Mouse (Mus musculus): ENCODE measurements around the gene Tapbp.

Gene Tapbp

DNA sequence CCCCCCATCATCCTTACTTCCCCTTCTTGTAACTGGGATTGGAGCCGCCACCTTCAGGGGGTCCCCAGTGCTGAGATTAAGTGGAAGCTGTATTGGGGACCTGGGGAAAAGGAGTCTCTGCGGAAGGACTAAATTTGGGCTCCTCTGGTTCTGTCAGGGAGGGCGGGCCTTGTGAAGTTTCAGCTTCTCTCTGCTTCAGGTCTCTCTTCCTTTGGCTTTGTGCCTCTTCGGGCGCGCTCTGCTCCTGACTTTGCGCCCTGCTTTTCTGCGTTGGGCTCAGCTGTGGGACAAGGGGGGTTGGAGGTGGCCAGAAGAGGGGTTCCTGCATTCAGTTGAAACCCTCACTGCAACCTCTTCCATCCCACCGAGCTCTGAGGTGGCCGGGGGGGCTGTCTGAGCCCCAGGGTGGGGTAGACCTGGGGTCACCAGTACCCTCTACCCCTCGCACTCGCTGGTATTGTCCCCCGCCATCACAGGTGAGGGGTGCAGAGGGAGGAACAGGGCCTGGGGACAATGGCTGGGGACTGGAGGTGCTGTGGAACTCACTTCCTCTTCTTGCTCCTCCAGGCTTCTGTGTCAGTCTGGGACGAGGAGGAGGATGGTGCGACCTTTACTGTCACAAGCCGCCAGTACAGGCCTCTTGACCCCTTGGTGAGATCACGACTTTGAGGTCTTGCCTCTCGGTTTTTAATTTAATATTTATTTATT, 15.6 kb downstream of the Tapbp start:
- no peak for TF ChIP-seq POU5F1 (IDR thresholded peaks at IDR 0.05; ENCODE audit: borderline replicate concordance, low read length)
- no peak for TF ChIP-seq CTCF (conservative IDR thresholded peaks at IDR 0.05; ENCODE audit: low read length)
- no peak for TF ChIP-seq NANOG (IDR thresholded peaks at IDR 0.05; ENCODE audit: borderline replicate concordance, low read length)
- Histone ChIP-seq H3K9me3 (ENCODE audit: low read length) (no peaks in the 10 kb centered on the region), H3K36me3 (ENCODE audit: insufficient read depth, low read length) (peaks cover 68% of the 10 kb centered on the region), H3K4me1 (replicated peaks; ENCODE audit: low read depth, low read length) (peaks cover 71% of the 10 kb centered on the region), H3K27me3 (ENCODE audit: insufficient read depth, low read length) (no peaks in the 10 kb centered on the region), H3K4me3 (replicated peaks; ENCODE audit: low read length) (peak overlapping the region; percentile 97)

DNA sequence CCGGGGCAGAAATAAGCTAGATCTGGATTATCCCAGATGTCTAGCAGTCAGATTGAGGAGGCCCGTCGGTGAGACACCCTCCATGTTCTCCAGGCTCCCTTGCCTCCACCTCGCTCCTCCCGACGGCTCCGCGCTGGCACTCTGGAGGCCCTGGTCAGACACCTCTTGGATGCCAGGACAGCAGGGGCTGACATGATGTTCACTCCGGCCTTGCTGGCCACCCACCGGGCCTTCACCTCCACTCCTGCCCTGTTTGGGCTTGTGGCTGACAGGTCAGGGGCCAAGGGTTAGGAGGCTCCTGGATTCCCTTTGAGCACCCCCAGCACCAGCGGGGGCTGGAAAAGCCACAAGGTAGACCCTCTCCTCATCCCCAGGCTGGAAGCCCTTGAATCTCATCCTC, 16.2 kb downstream of the Tapbp start:
- Histone ChIP-seq H3K27me3 (ENCODE audit: insufficient read depth, low read length) (no peaks in the 10 kb centered on the region), H3K36me3 (ENCODE audit: insufficient read depth, low read length) (peaks cover 66% of the 10 kb centered on the region), H3K9me3 (ENCODE audit: low read length) (no peaks in the 10 kb centered on the region), H3K4me1 (replicated peaks; ENCODE audit: low read depth, low read length) (peaks cover 72% of the 10 kb centered on the region), H3K4me3 (replicated peaks; ENCODE audit: low read length) (peak overlapping the region; percentile 97; the same call in 1 of the 2 replicates)
- TF ChIP-seq POU5F1 (IDR thresholded peaks at IDR 0.05; ENCODE audit: borderline replicate concordance, low read length): no peak
- no peak for TF ChIP-seq CTCF (conservative IDR thresholded peaks at IDR 0.05; ENCODE audit: low read length)
- no peak for TF ChIP-seq NANOG (IDR thresholded peaks at IDR 0.05; ENCODE audit: borderline replicate concordance, low read length)

- Histone ChIP-seq H3K9me3 (ENCODE audit: low read length) (no peaks in the 10 kb centered on the region), H3K27me3 (ENCODE audit: insufficient read depth, low read length) (no peaks in the 10 kb centered on the region), H3K36me3 (ENCODE audit: insufficient read depth, low read length) (peaks cover 66% of the 10 kb centered on the region), H3K4me3 (replicated peaks; ENCODE audit: low read length) (peak overlapping the region; percentile 97), H3K4me1 (replicated peaks; ENCODE audit: low read depth, low read length) (peaks cover 77% of the 10 kb centered on the region)
- no peak for TF ChIP-seq CTCF (conservative IDR thresholded peaks at IDR 0.05; ENCODE audit: low read length)
- TF ChIP-seq NANOG (IDR thresholded peaks at IDR 0.05; ENCODE audit: borderline replicate concordance, low read length): no peak
- no peak for TF ChIP-seq POU5F1 (IDR thresholded peaks at IDR 0.05; ENCODE audit: borderline replicate concordance, low read length)
Observed at GRCm38 (mm10) chr17:33932448-33932847, 16.7 kb downstream of the Tapbp start.

DNA sequence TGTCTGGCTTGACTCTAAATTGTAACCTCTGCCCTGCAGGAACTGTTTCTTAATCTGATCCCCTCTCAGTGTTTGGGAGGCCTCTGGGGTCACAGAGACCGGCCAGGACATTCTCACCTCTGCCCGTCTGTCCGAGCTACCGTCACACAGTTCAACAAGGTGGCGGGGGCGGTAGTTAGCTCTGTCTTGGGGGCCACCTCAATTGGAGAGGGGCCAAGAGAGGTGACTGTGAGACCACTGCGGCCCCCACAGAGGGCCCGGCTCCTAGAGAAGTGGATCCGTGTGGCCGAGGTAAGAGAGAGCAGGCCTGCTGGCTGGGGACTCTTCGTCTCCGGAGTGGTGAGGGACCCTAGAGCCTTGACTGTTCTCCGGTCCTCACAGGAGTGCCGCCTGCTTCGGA, 17.3 kb downstream of the Tapbp start:
- H3K9me3 ChIP-seq (ENCODE audit: low read length): no peaks in the 10 kb centered on the region
- H3K27me3 ChIP-seq (ENCODE audit: insufficient read depth, low read length): no peaks in the 10 kb centered on the region
- peaks cover 65% of the 10 kb centered on the region for H3K36me3 ChIP-seq (ENCODE audit: insufficient read depth, low read length)
- peaks cover 77% of the 10 kb centered on the region for H3K4me1 ChIP-seq (replicated peaks; ENCODE audit: low read depth, low read length)
- TF ChIP-seq NANOG (IDR thresholded peaks at IDR 0.05; ENCODE audit: borderline replicate concordance, low read length) (no peak), CTCF (conservative IDR thresholded peaks at IDR 0.05; ENCODE audit: low read length) (no peak), POU5F1 (IDR thresholded peaks at IDR 0.05; ENCODE audit: borderline replicate concordance, low read length) (no peak)
- H3K4me3 ChIP-seq (replicated peaks; ENCODE audit: low read length): peak overlapping the region; percentile 97

- Histone ChIP-seq H3K27me3 (ENCODE audit: insufficient read depth, low read length) (no peaks in the 10 kb centered on the region), H3K9me3 (ENCODE audit: low read length) (no peaks in the 10 kb centered on the region), H3K4me1 (replicated peaks; ENCODE audit: low read depth, low read length) (peaks cover 84% of the 10 kb centered on the region), H3K4me3 (replicated peaks; ENCODE audit: low read length) (peak overlapping the region; percentile 56), H3K36me3 (ENCODE audit: insufficient read depth, low read length) (peaks cover 72% of the 10 kb centered on the region)
- no peak for TF ChIP-seq NANOG (IDR thresholded peaks at IDR 0.05; ENCODE audit: borderline replicate concordance, low read length)
- no peak for TF ChIP-seq POU5F1 (IDR thresholded peaks at IDR 0.05; ENCODE audit: borderline replicate concordance, low read length)
- TF ChIP-seq CTCF (conservative IDR thresholded peaks at IDR 0.05; ENCODE audit: low read length): no peak
Observed at GRCm38 (mm10) chr17:33935422-33936055, 19.8 kb downstream of the Tapbp start.

DNA sequence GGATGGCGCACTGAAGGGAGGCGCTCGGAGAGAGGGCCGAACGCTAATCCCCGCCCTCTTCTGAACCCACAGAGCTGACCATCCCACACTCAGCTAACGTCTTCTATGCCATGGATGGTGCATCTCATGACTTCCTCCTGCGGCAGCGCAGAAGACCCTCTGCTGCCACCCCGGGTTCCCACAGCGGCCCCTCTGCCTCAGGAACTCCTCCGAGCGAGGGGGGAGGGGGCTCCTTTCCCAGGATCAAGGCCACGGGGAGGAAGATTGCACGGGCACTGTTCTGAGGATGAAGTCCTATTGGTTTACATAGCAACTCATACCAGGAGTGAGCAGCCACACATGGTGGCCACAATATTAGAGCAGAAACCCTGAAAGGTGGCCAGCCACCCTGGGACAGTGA, 21.3 kb downstream of the Tapbp start:
- H3K36me3 ChIP-seq (ENCODE audit: insufficient read depth, low read length): peaks cover 78% of the 10 kb centered on the region

GRCm38 (mm10) chr17:33938783-33939182, 23.1 kb downstream of the Tapbp start:
- Histone ChIP-seq H3K36me3 (ENCODE audit: insufficient read depth, low read length) (peaks cover 78% of the 10 kb centered on the region), H3K4me1 (replicated peaks; ENCODE audit: low read depth, low read length) (peaks cover 77% of the 10 kb centered on the region), H3K4me3 (replicated peaks; ENCODE audit: low read length) (peak overlapping the region; percentile 99), H3K9me3 (ENCODE audit: low read length) (no peaks in the 10 kb centered on the region), H3K27me3 (ENCODE audit: insufficient read depth, low read length) (no peaks in the 10 kb centered on the region)
- TF ChIP-seq CTCF (conservative IDR thresholded peaks at IDR 0.05; ENCODE audit: low read length) (no peak), POU5F1 (IDR thresholded peaks at IDR 0.05; ENCODE audit: borderline replicate concordance, low read length) (no peak), NANOG (IDR thresholded peaks at IDR 0.05; ENCODE audit: borderline replicate concordance, low read length) (no peak)

More for the DNA sequence above, 21.3 kb downstream of the Tapbp start:
- H3K9me3 ChIP-seq (ENCODE audit: low read length): no peaks in the 10 kb centered on the region
- H3K27me3 ChIP-seq (ENCODE audit: insufficient read depth, low read length): no peaks in the 10 kb centered on the region
- no peak for TF ChIP-seq NANOG (IDR thresholded peaks at IDR 0.05; ENCODE audit: borderline replicate concordance, low read length)
- no peak for TF ChIP-seq POU5F1 (IDR thresholded peaks at IDR 0.05; ENCODE audit: borderline replicate concordance, low read length)
- no peak for TF ChIP-seq CTCF (conservative IDR thresholded peaks at IDR 0.05; ENCODE audit: low read length)
- 0 out of 2 replicates have a peak overlapping the region, but pooled peaks have one; percentile 1 for H3K4me3 ChIP-seq (replicated peaks; ENCODE audit: low read length)
- peaks cover 81% of the 10 kb centered on the region for H3K4me1 ChIP-seq (replicated peaks; ENCODE audit: low read depth, low read length)

GRCm38 (mm10) chr17:33940206-33940805, 24.6 kb downstream of the Tapbp start, which contains the start of the genes Pfdn6 and Wdr46:
Gene Pfdn6, minus strand, starts transcription at chr17:33940343.
Gene Wdr46, plus strand, starts transcription at chr17:33940660.
- peak within 1 kb of the TSS; percentile 99 for H3K4me3 ChIP-seq (replicated peaks; ENCODE audit: low read length)
- H3K9me3 ChIP-seq (ENCODE audit: low read length): no peaks in the 10 kb centered on the region
- TF ChIP-seq POU5F1 (IDR thresholded peaks at IDR 0.05; ENCODE audit: borderline replicate concordance, low read length) (no peak), CTCF (conservative IDR thresholded peaks at IDR 0.05; ENCODE audit: low read length) (no peak), NANOG (IDR thresholded peaks at IDR 0.05; ENCODE audit: borderline replicate concordance, low read length) (no peak)
- H3K4me1 ChIP-seq (replicated peaks; ENCODE audit: low read depth, low read length): peaks cover 66% of the 10 kb centered on the region
- no peaks in the 10 kb centered on the region for H3K27me3 ChIP-seq (ENCODE audit: insufficient read depth, low read length)
- peaks cover 78% of the 10 kb centered on the region for H3K36me3 ChIP-seq (ENCODE audit: insufficient read depth, low read length)

All from E14TG2a.4 (cell line).